Mouse (Mus musculus) liver, postnatal 0 days (tissue): ENCODE measurements around the gene Endou.

ENCODE experiments used
- CTCF ChIP-seq: sonication (generic); IDR thresholded peaks from 2 replicates; pipeline ENCODE4 v1.5.1; 2016; ENCODE audit warnings: antibody characterized with exemption, low read depth
- EP300 ChIP-seq: IDR thresholded peaks from 2 replicates; pipeline ENCODE4 v1.6.1; 2016; ENCODE audit warnings: antibody characterized with exemption, low read depth, mild to moderate bottlenecking

DNA sequence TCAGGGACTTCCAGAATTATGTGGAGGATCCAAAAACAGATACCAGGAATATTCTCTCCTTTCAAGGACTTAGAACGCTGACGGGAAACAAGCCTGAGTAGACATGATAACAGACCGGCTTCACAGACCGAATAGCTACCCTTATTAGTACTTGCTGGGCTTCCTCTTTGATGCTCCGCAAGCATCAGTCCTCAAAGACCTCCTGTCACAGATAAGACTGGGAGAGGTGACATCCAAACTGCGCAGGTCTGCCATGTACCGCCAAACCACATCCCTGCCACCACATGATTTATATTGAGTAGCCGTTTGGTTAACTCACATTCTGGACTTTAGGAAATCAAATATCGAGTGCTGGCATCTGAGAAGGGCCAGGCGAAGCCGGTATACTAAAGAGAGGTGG, 14.4 kb downstream of the Endou start:
- TF ChIP-seq CTCF (no peak), EP300 (no peak)
